Mouse (Mus musculus) liver, adult 2 months (tissue): ENCODE measurements around the gene Ddit4.
A peak's percentile ranks its signal among the peaks of the same experiment; 100 is the strongest.

Experiments
- CTCF ChIP-seq: fragments of 200-500 bp; IDR thresholded peaks from 2 replicates; pipeline ENCODE4 v1.5.1; 2011; ENCODE audit warnings: low read depth, low read length, control low read depth
- POLR2A ChIP-seq: fragments of 200-500 bp; IDR thresholded peaks from 2 replicates; pipeline ENCODE4 v1.6.1; 2011; ENCODE audit warnings: low read length, control low read depth; ENCODE audit not compliant: insufficient read depth; ENCODE audit errors: extremely low read depth

DNA sequence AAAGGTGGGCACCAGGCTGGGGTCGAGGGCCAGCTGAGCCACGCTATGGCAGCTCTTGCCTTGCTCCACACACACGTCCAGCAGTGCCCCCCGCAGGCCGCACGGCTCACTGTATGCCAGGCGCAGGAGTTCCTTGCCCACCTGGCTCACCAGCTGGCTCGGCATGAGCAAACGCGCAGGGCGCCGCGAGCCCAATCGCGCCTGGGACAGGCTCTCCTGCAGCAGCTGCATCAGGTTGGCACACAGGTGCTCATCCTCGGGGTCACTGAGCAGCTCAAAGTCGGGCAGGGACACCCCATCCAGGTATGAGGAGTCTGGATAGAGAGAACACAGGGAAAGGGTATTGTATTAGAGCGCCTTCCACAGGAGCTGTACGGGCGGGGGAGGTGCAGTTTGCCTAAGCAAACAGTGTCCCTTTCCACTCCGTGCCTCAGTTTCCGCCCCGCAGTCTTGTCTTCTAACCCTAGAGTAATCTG is 880 bp downstream of the Ddit4 start:
- TF ChIP-seq CTCF (peak; percentile 75), POLR2A (no peak)
